Mouse (Mus musculus): ENCODE data around the gene Cited2.

Cited2 gene

GRCm38 (mm10) chr10:17723871-17724741 is 1.1 kb downstream of the Cited2 start:
- DNase-seq: peak; percentile 62

GRCm38 (mm10) chr10:17725037-17725584 is 2.1 kb downstream of the Cited2 start:
- peak; percentile 27 for DNase-seq

- DNase-seq: no peak
Observed at GRCm38 (mm10) chr10:17725644-17726372, 2.8 kb downstream of the Cited2 start.

- peak; percentile 40 for DNase-seq
Observed at GRCm38 (mm10) chr10:17726373-17726720, 3.3 kb downstream of the Cited2 start.

GRCm38 (mm10) chr10:17727161-17727925 is 4.3 kb downstream of the Cited2 start:
- peak; percentile 60 for DNase-seq

- DNase-seq: no peak
Observed at GRCm38 (mm10) chr10:17727926-17728279, 4.9 kb downstream of the Cited2 start.

GRCm38 (mm10) chr10:17728711-17729110 is 5.7 kb downstream of the Cited2 start:
- no peak for DNase-seq

- no peak for DNase-seq
Observed at GRCm38 (mm10) chr10:17729476-17729875, 6.5 kb downstream of the Cited2 start.

- peak; percentile 76 for DNase-seq
Observed at GRCm38 (mm10) chr10:17733057-17733456, 10.0 kb downstream of the Cited2 start.

- no peak for DNase-seq
Observed at GRCm38 (mm10) chr10:17742581-17742980, 19.6 kb downstream of the Cited2 start.

GRCm38 (mm10) chr10:17752478-17752877 is 29.5 kb downstream of the Cited2 start:
- DNase-seq: no peak

GRCm38 (mm10) chr10:17759772-17760171 is 36.8 kb downstream of the Cited2 start:
- no peak for DNase-seq

- DNase-seq: no peak
Observed at GRCm38 (mm10) chr10:17760750-17761613, 38.0 kb downstream of the Cited2 start.

GRCm38 (mm10) chr10:17761652-17762051 is 38.6 kb downstream of the Cited2 start:
- DNase-seq: no peak

- DNase-seq: no peak
Observed at GRCm38 (mm10) chr10:17762946-17763345, 39.9 kb downstream of the Cited2 start.

GRCm38 (mm10) chr10:17769856-17770255 is 46.8 kb downstream of the Cited2 start:
- DNase-seq: no peak

GRCm38 (mm10) chr10:17772364-17772763 is 49.3 kb downstream of the Cited2 start:
- no peak for DNase-seq

- DNase-seq: no peak
Observed at GRCm38 (mm10) chr10:17774366-17774765, 51.3 kb downstream of the Cited2 start.

- no peak for DNase-seq
Observed at GRCm38 (mm10) chr10:17775079-17775478, 52.1 kb downstream of the Cited2 start.

All from cerebellum, adult 8-10 months (tissue).